Mouse (Mus musculus): ENCODE measurements around the gene Olfr143. TPM values are rescaled to one million over a fixed set of nuclear protein-coding genes. Genes with fewer than 3 reads are reported as not detected.

Gene Olfr143
- not detected in 2 replicates for polyA plus RNA-seq (2014; fragmentation: Nextera tagmentation; extraction: Ambion mirVana)

DNA sequence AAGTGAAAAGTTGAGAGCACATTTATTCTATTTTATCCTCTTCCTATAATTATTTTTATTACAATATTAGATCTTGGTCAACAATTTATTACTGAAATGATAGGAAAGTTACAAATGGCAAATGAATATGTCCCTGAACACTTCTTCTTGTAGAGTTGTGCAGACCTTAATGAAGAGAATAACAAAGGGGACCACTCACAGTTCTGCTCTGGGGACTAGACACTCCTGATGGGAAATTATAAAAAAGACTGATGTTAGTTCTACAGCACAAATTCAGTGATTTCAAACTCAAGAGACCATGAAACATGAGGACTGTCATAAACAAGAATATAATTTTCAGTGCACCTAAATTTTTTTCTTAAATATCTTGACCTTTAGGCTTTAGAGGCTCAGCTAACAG lies at the start of gene Olfr143:
TSS of gene Olfr143 (plus strand) at position 301 of the 400 bp plus-strand sequence.
- ATAC-seq (ENCODE audit: insufficient number of reproducible peaks, insufficient read depth, low FRiP score, low read depth): no peak
- Histone ChIP-seq H3K9ac (ENCODE audit: low read length) (no peak within 1 kb of the TSS), H3K27me3 (ENCODE audit: control insufficient read depth, insufficient read depth, low read length) (no peaks in the 10 kb centered on the region), H3K36me3 (ENCODE audit: control insufficient read depth, insufficient read depth, low read length) (no peaks in the 10 kb centered on the region), H3K4me3 (ENCODE audit: control insufficient read depth in 1 of 2, insufficient read depth in 1 of 2, low read depth in 1 of 2, low read length in 2 of 2) (no peak within 1 kb of the TSS), H3K27ac (replicated peaks in 1 of 2; ENCODE audit: control insufficient read depth in 1 of 2, insufficient read depth in 1 of 2, low read depth in 2 of 2, low read length in 2 of 2) (no peak within 1 kb of the TSS), H3K9me3 (ENCODE audit: control insufficient read depth, low read length) (no peaks in the 10 kb centered on the region), H3K4me2 (ENCODE audit: low read length) (no peak within 1 kb of the TSS), H3K4me1 (ENCODE audit: control insufficient read depth in 2 of 2, insufficient read depth in 2 of 2, low read length in 2 of 2) (no peaks in the 10 kb centered on the region)

DNA sequence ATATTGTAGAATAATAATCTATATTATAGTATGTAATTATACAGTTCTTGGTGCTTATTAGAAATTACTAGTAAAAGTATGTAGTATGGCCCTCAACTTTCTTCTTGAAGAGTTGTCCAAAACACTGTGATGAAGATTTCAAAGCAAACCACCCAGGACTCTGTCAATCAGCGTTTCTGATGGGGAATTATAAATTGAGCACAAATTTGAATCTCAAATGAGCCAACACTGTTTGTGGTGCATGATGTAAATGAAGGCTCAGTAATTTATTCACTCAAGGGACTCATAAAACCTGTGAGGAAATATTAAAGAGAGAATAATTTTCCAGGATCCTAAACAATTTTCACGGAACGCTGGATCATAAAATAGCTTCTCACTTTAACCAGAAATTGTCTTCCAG lies 44.5 kb upstream of the Olfr143 start, which contains the start of gene Olfr893:
TSS of gene Olfr893 (plus strand) at position 301 of the 400 bp plus-strand sequence.
- no peaks in the 10 kb centered on the region for H3K4me1 ChIP-seq (ENCODE audit: control insufficient read depth in 2 of 2, insufficient read depth in 2 of 2, low read length in 2 of 2)
- H3K27me3 ChIP-seq (ENCODE audit: control insufficient read depth, insufficient read depth, low read length): no peaks in the 10 kb centered on the region
- no peak within 1 kb of the TSS for H3K4me2 ChIP-seq (ENCODE audit: low read length)
- H3K9ac ChIP-seq (ENCODE audit: low read length): no peak within 1 kb of the TSS
- no peaks in the 10 kb centered on the region for H3K9me3 ChIP-seq (ENCODE audit: control insufficient read depth, low read length)
- ATAC-seq (ENCODE audit: insufficient number of reproducible peaks, insufficient read depth, low FRiP score, low read depth): no peak
- H3K4me3 ChIP-seq (ENCODE audit: control insufficient read depth in 1 of 2, insufficient read depth in 1 of 2, low read depth in 1 of 2, low read length in 2 of 2): no peak within 1 kb of the TSS
- no peaks in the 10 kb centered on the region for H3K36me3 ChIP-seq (ENCODE audit: control insufficient read depth, insufficient read depth, low read length)
- H3K27ac ChIP-seq (replicated peaks in 1 of 2; ENCODE audit: control insufficient read depth in 1 of 2, insufficient read depth in 1 of 2, low read depth in 2 of 2, low read length in 2 of 2): no peak within 1 kb of the TSS
- WGBS: 82% methylated on average over 3 of the region's 3 CpGs

DNA sequence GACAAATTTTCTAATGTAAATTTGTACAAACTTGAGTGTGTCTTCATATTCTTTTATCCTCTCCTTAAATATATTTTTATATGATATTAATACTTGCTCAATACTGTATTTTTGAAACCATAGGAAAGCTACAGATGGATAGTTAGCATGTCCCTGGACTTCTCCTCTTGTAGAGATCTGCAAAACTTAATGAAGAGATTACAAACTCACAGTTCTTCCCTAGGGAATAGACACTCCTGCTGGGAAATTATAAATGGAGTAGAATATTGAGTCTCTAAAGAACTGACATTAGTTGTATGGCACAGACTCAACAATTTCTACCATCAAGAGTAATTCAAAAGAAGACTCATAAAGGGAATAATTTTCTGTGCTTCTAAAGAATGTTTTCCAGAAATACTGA lies 34.8 kb upstream of the Olfr143 start, which contains the start of gene Olfr894:
TSS of gene Olfr894 (plus strand) at position 301 of the 400 bp plus-strand sequence.
- no peaks in the 10 kb centered on the region for H3K9me3 ChIP-seq (ENCODE audit: control insufficient read depth, low read length)
- H3K27ac ChIP-seq (replicated peaks in 1 of 2; ENCODE audit: control insufficient read depth in 1 of 2, insufficient read depth in 1 of 2, low read depth in 2 of 2, low read length in 2 of 2): no peak within 1 kb of the TSS
- H3K4me3 ChIP-seq (ENCODE audit: control insufficient read depth in 1 of 2, insufficient read depth in 1 of 2, low read depth in 1 of 2, low read length in 2 of 2): no peak within 1 kb of the TSS
- H3K4me2 ChIP-seq (ENCODE audit: low read length): no peak within 1 kb of the TSS
- H3K27me3 ChIP-seq (ENCODE audit: control insufficient read depth, insufficient read depth, low read length): no peaks in the 10 kb centered on the region
- H3K4me1 ChIP-seq (ENCODE audit: control insufficient read depth in 2 of 2, insufficient read depth in 2 of 2, low read length in 2 of 2): no peaks in the 10 kb centered on the region
- H3K36me3 ChIP-seq (ENCODE audit: control insufficient read depth, insufficient read depth, low read length): no peaks in the 10 kb centered on the region
- H3K9ac ChIP-seq (ENCODE audit: low read length): no peak within 1 kb of the TSS
- ATAC-seq (ENCODE audit: insufficient number of reproducible peaks, insufficient read depth, low FRiP score, low read depth): no peak

DNA sequence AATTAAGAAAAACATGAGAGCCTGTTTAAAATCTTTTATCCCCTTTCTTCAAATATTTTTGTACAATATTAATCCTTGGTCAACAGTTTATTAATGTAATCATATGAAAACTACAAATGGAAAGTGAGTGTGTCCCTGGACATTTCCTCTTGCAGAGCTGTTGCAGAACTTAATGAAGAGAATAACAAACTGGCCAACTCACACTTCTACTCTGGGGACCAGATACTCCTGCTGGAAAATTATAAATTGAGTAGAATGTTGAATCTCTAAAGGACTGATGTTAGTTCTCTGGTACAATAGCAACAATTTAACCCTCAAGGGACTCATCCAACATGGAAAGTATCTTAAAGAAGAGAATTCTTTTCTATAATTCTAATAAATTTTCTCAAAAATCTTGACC lies 15.0 kb downstream of the Olfr143 start, which contains the start of gene Olfr895:
TSS of gene Olfr895 (plus strand) at position 301 of the 400 bp plus-strand sequence.
- H3K9ac ChIP-seq (ENCODE audit: low read length): no peak within 1 kb of the TSS
- H3K4me3 ChIP-seq (ENCODE audit: control insufficient read depth in 1 of 2, insufficient read depth in 1 of 2, low read depth in 1 of 2, low read length in 2 of 2): no peak within 1 kb of the TSS
- no peak within 1 kb of the TSS for H3K27ac ChIP-seq (replicated peaks in 1 of 2; ENCODE audit: control insufficient read depth in 1 of 2, insufficient read depth in 1 of 2, low read depth in 2 of 2, low read length in 2 of 2)
- H3K27me3 ChIP-seq (ENCODE audit: control insufficient read depth, insufficient read depth, low read length): no peaks in the 10 kb centered on the region
- no peaks in the 10 kb centered on the region for H3K36me3 ChIP-seq (ENCODE audit: control insufficient read depth, insufficient read depth, low read length)
- H3K4me1 ChIP-seq (ENCODE audit: control insufficient read depth in 2 of 2, insufficient read depth in 2 of 2, low read length in 2 of 2): no peaks in the 10 kb centered on the region
- no peaks in the 10 kb centered on the region for H3K9me3 ChIP-seq (ENCODE audit: control insufficient read depth, low read length)
- H3K4me2 ChIP-seq (ENCODE audit: low read length): no peak within 1 kb of the TSS
- ATAC-seq (ENCODE audit: insufficient number of reproducible peaks, insufficient read depth, low FRiP score, low read depth): no peak

DNA sequence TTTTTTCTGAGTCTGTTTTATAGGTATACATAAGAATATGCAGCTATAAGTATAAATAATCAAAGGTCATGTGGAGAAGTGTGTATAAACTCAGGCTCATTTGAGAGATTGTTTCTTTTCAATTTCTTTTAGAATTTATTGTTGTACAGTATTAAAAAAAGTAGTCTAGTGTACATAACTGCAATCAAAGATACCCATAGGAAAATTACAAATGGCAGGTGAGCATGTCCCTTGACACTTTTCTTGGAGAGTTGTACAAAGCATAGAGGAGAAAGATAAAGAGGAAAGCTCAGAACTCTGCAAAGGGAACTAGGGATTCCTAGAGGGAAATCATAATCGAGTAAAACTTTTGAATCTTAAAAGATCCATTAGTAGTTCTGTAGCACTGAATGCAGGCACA lies 38.2 kb downstream of the Olfr143 start, which contains the start of gene Olfr896-ps1:
TSS of gene Olfr896-ps1 (plus strand) at position 301 of the 400 bp plus-strand sequence.
- no peak within 1 kb of the TSS for H3K9ac ChIP-seq (ENCODE audit: low read length)
- H3K27ac ChIP-seq (replicated peaks in 1 of 2; ENCODE audit: control insufficient read depth in 1 of 2, insufficient read depth in 1 of 2, low read depth in 2 of 2, low read length in 2 of 2): no peak within 1 kb of the TSS
- WGBS: 68% methylated on average over 1 of the region's 1 CpGs
- H3K36me3 ChIP-seq (ENCODE audit: control insufficient read depth, insufficient read depth, low read length): no peaks in the 10 kb centered on the region
- no peak for ATAC-seq (ENCODE audit: insufficient number of reproducible peaks, insufficient read depth, low FRiP score, low read depth)
- H3K4me2 ChIP-seq (ENCODE audit: low read length): no peak within 1 kb of the TSS
- no peaks in the 10 kb centered on the region for H3K4me1 ChIP-seq (ENCODE audit: control insufficient read depth in 2 of 2, insufficient read depth in 2 of 2, low read length in 2 of 2)
- H3K9me3 ChIP-seq (ENCODE audit: control insufficient read depth, low read length): no peaks in the 10 kb centered on the region
- no peak within 1 kb of the TSS for H3K4me3 ChIP-seq (ENCODE audit: control insufficient read depth in 1 of 2, insufficient read depth in 1 of 2, low read depth in 1 of 2, low read length in 2 of 2)
- H3K27me3 ChIP-seq (ENCODE audit: control insufficient read depth, insufficient read depth, low read length): no peaks in the 10 kb centered on the region

Other genes with a start within 250 kb of the Olfr143 start
- not detected in 2 replicates for gene Olfr883, start 227.0 kb upstream of the Olfr143 start, polyA plus RNA-seq (2014; fragmentation: Nextera tagmentation; extraction: Ambion mirVana)
- not detected in 2 replicates for gene Olfr884, start 206.2 kb upstream of the Olfr143 start, polyA plus RNA-seq (2014; fragmentation: Nextera tagmentation; extraction: Ambion mirVana)
- not detected in 2 replicates for gene Olfr885, start 191.5 kb upstream of the Olfr143 start, polyA plus RNA-seq (2014; fragmentation: Nextera tagmentation; extraction: Ambion mirVana)
- gene Olfr887, start 168.7 kb upstream of the Olfr143 start, polyA plus RNA-seq (2014; fragmentation: Nextera tagmentation; extraction: Ambion mirVana): not detected in 2 replicates
- gene Olfr888, start 144.6 kb upstream of the Olfr143 start, polyA plus RNA-seq (2014; fragmentation: Nextera tagmentation; extraction: Ambion mirVana): not detected in 2 replicates
- gene Olfr889, start 137.6 kb upstream of the Olfr143 start, polyA plus RNA-seq (2014; fragmentation: Nextera tagmentation; extraction: Ambion mirVana): not detected in 2 replicates
- gene Olfr890, start 110.3 kb upstream of the Olfr143 start, polyA plus RNA-seq (2014; fragmentation: Nextera tagmentation; extraction: Ambion mirVana): not detected in 2 replicates
- not detected in 2 replicates for gene Olfr891, start 72.0 kb upstream of the Olfr143 start, polyA plus RNA-seq (2014; fragmentation: Nextera tagmentation; extraction: Ambion mirVana)
- gene Olfr893, start 44.4 kb upstream of the Olfr143 start, polyA plus RNA-seq (2014; fragmentation: Nextera tagmentation; extraction: Ambion mirVana): not detected in 2 replicates
- not detected in 2 replicates for gene Olfr894, start 34.7 kb upstream of the Olfr143 start, polyA plus RNA-seq (2014; fragmentation: Nextera tagmentation; extraction: Ambion mirVana)
- not detected in 2 replicates for gene Olfr895, start 15.1 kb downstream of the Olfr143 start, polyA plus RNA-seq (2014; fragmentation: Nextera tagmentation; extraction: Ambion mirVana)
- not detected in 2 replicates for gene Olfr896-ps1, start 38.3 kb downstream of the Olfr143 start, polyA plus RNA-seq (2014; fragmentation: Nextera tagmentation; extraction: Ambion mirVana)
- gene Olfr25, start 76.3 kb downstream of the Olfr143 start, polyA plus RNA-seq (2014; fragmentation: Nextera tagmentation; extraction: Ambion mirVana): not detected in 2 replicates
- not detected in 2 replicates for gene Olfr898, start 95.6 kb downstream of the Olfr143 start, polyA plus RNA-seq (2014; fragmentation: Nextera tagmentation; extraction: Ambion mirVana)
- gene Olfr250, start 114.1 kb downstream of the Olfr143 start, polyA plus RNA-seq (2014; fragmentation: Nextera tagmentation; extraction: Ambion mirVana): not detected in 2 replicates
- not detected in 2 replicates for gene Olfr251, start 124.3 kb downstream of the Olfr143 start, polyA plus RNA-seq (2014; fragmentation: Nextera tagmentation; extraction: Ambion mirVana)
- gene Olfr147, start 148.9 kb downstream of the Olfr143 start, polyA plus RNA-seq (2014; fragmentation: Nextera tagmentation; extraction: Ambion mirVana): not detected in 2 replicates
- gene Olfr901, start 176.7 kb downstream of the Olfr143 start, polyA plus RNA-seq (2014; fragmentation: Nextera tagmentation; extraction: Ambion mirVana): not detected in 2 replicates
- gene Olfr902, start 194.9 kb downstream of the Olfr143 start, polyA plus RNA-seq (2014; fragmentation: Nextera tagmentation; extraction: Ambion mirVana): not detected in 2 replicates
- not detected in 2 replicates for gene Olfr904, start 210.4 kb downstream of the Olfr143 start, polyA plus RNA-seq (2014; fragmentation: Nextera tagmentation; extraction: Ambion mirVana)
- not detected in 2 replicates for gene Olfr905, start 218.3 kb downstream of the Olfr143 start, polyA plus RNA-seq (2014; fragmentation: Nextera tagmentation; extraction: Ambion mirVana)
- gene Olfr906, start 234.3 kb downstream of the Olfr143 start, polyA plus RNA-seq (2014; fragmentation: Nextera tagmentation; extraction: Ambion mirVana): not detected in 2 replicates
- not detected in 2 replicates for gene Olfr907, start 243.0 kb downstream of the Olfr143 start, polyA plus RNA-seq (2014; fragmentation: Nextera tagmentation; extraction: Ambion mirVana)

Data from heart, embryonic 14.5 days (tissue).